Mouse (Mus musculus) midbrain, embryonic 14.5 days (tissue): ENCODE results near the gene Apex2. TPM values are rescaled to one million over a fixed set of nuclear protein-coding genes. Genes with fewer than 3 reads are reported as not detected.

Experiments used
- ATAC-seq: fragments of 200-750 bp; cut with Nextera tagmentation; 2 replicates; pipeline ENCODE4 v1.8.0; 2017; ENCODE audit warnings: moderate number of reproducible peaks, moderate library complexity; ENCODE audit not compliant: low FRiP score, low TSS enrichment
- DNase-seq: peaks from one replicate; pipeline ENCODE4 v3.0.0-alpha.2; 2015
- H3K27ac ChIP-seq: fragments of 300-500 bp; sonication (generic); replicated peaks from 2 replicates; pipeline ENCODE4 v1.5.1; 2014; ENCODE audit warnings: mild to moderate bottlenecking, low read depth, low read length, moderate library complexity
- H3K27me3 ChIP-seq: fragments of 300-500 bp; sonication (generic); 2 replicates; pipeline ENCODE4 v1.6.1; 2014; ENCODE audit warnings: low read length, control low read depth, mixed read lengths; ENCODE audit not compliant: control insufficient read depth, insufficient read depth
- H3K36me3 ChIP-seq: fragments of 300-500 bp; sonication (generic); 2 replicates; pipeline ENCODE4 v1.6.1; 2014; ENCODE audit warnings: low read length, control low read depth; ENCODE audit not compliant: control insufficient read depth, insufficient read depth
- H3K4me1 ChIP-seq: fragments of 300-500 bp; sonication (generic); 2 replicates; pipeline ENCODE4 v1.6.1; 2014; ENCODE audit warnings: mild to moderate bottlenecking, antibody characterized with exemption, low read length, control low read depth; ENCODE audit not compliant: control insufficient read depth, insufficient read depth
- H3K4me2 ChIP-seq: fragments of 300-500 bp; sonication (generic); 2 replicates; pipeline ENCODE4 v1.6.1; 2014; ENCODE audit warnings: mild to moderate bottlenecking, low read length, moderate library complexity
- H3K4me3 ChIP-seq: fragments of 300-500 bp; sonication (generic); replicated peaks from 2 replicates; pipeline ENCODE4 v1.5.1; 2014; ENCODE audit warnings: low read depth, low read length
- H3K9ac ChIP-seq: fragments of 300-500 bp; sonication (generic); replicated peaks from 2 replicates; pipeline ENCODE4 v1.6.1; 2014; ENCODE audit warnings: mild to moderate bottlenecking, low read length, moderate library complexity
- H3K9me3 ChIP-seq: fragments of 300-500 bp; sonication (generic); 2 replicates; pipeline ENCODE4 v1.6.1; 2016; ENCODE audit warnings: low read length, control low read depth, mixed read lengths; ENCODE audit not compliant: control insufficient read depth
- WGBS: fragments of 180-500 bp; shearing (Covaris S2); extraction: QIAGEN DNeasy Blood & Tissue Kit; methylation state at CpG from one replicate; pipeline ENCODE4 v1.1.7; 2014; 5-methylcytosine and 5-hydroxymethylcytosine counted together
- polyA plus RNA-seq: library from polyadenylated mRNA; unstranded; fragments of >200 nt; fragmentation: Nextera tagmentation; extraction: Ambion mirVana; gene quantifications from 2 replicates; pipeline ENCODE4 v1.2.1, GENCODE M21; 2014

The Apex2 gene
- polyA plus RNA-seq, 1 experiment from 2014 or later, result 18.6 TPM

- H3K9me3 ChIP-seq, result no peaks in the 10 kb centered on the region
- no peak overlapping the region for H3K27ac ChIP-seq
- H3K9ac ChIP-seq, result no peak overlapping the region
- H3K4me2 ChIP-seq, result no peak overlapping the region
- no peak overlapping the region for H3K4me3 ChIP-seq
- ATAC-seq, result no peak
- peaks cover 8% of the 10 kb centered on the region; the same call in 1 of the 2 replicates for H3K36me3 ChIP-seq
- no peaks in the 10 kb centered on the region for H3K4me1 ChIP-seq
- no peaks in the 10 kb centered on the region for H3K27me3 ChIP-seq
- DNase-seq, result no peak
Observed at GRCm38 (mm10) chrX:150581921-150582320, 7.7 kb downstream of the Apex2 start.

GRCm38 (mm10) chrX:150564644-150565357, 24.9 kb downstream of the Apex2 start:
- no peaks in the 10 kb centered on the region for H3K4me1 ChIP-seq
- no peak overlapping the region for H3K9ac ChIP-seq
- WGBS, result 90% methylated on average over 12 of the region's 12 CpGs
- no peaks in the 10 kb centered on the region for H3K27me3 ChIP-seq
- ATAC-seq, result no peak
- no peak overlapping the region for H3K4me3 ChIP-seq
- 0 out of 2 replicates have a peak, but pooled peaks cover 2% of the 10 kb centered on the region for H3K36me3 ChIP-seq
- DNase-seq, result no peak
- no peaks in the 10 kb centered on the region for H3K9me3 ChIP-seq
- no peak overlapping the region for H3K4me2 ChIP-seq
- H3K27ac ChIP-seq, result no peak overlapping the region

- no peak overlapping the region for H3K27ac ChIP-seq
- no peaks in the 10 kb centered on the region for H3K4me1 ChIP-seq
- no peaks in the 10 kb centered on the region for H3K9me3 ChIP-seq
- H3K27me3 ChIP-seq, result no peaks in the 10 kb centered on the region
- peaks cover 3% of the 10 kb centered on the region; the same call in 1 of the 2 replicates for H3K36me3 ChIP-seq
- 87% methylated on average over 3 of the region's 3 CpGs for WGBS
- ATAC-seq (no peak), DNase-seq (no peak)
- H3K4me2 ChIP-seq, result no peak overlapping the region
- H3K9ac ChIP-seq, result no peak overlapping the region
- H3K4me3 ChIP-seq, result no peak overlapping the region
Observed at GRCm38 (mm10) chrX:150554032-150554431, 35.6 kb downstream of the Apex2 start.

DNA sequence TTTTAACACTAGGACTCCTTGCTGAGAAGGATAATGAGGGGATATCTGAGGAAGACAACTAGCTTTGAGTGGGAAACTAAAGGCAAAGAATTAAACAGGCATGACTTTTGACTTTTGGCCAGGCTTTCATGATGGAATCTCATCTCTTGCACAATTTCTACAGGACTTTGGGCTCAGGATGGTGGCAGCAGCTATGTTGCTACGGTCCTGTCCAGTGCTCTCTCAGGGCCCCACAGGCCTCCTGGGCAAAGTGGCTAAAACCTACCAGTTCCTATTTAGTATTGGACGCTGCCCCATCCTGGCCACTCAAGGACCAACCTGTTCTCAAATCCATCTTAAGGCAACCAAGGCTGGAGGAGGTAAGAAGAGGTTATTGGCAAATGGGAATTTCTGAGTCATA, 37.7 kb downstream of the Apex2 start:
- WGBS, result 84% methylated on average over 2 of the region's 2 CpGs
- no peak overlapping the region for H3K27ac ChIP-seq
- H3K4me1 ChIP-seq, result no peaks in the 10 kb centered on the region

DNA sequence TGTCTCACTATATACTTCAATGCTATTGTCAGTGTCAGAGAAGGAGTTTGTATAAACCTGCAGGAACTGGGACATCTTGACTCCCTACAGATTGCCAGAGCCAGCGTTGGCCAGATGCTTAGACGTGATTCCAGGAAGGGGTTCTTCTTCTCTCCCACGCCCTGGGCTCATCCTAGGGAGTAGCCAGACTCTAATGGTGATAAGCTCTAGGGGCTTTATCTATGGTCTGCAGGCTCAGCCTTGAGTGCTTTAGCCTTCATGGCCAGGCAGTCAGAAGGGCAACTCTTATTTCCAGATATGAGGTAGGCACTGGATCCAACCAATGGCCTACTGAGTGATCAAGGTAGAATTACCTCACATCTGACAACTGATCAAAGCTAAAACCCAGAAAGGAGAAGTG, 40.0 kb downstream of the Apex2 start:
- no peaks in the 10 kb centered on the region for H3K27me3 ChIP-seq
- no peak overlapping the region for H3K9ac ChIP-seq
- no peaks in the 10 kb centered on the region for H3K9me3 ChIP-seq
- DNase-seq (no peak), ATAC-seq (no peak)
- no peak overlapping the region for H3K27ac ChIP-seq
- H3K36me3 ChIP-seq, result peaks cover 3% of the 10 kb centered on the region; the same call in 1 of the 2 replicates
- 86% methylated on average over 3 of the region's 3 CpGs for WGBS
- no peak overlapping the region for H3K4me3 ChIP-seq
- H3K4me1 ChIP-seq, result no peaks in the 10 kb centered on the region
- H3K4me2 ChIP-seq, result no peak overlapping the region

More for the DNA sequence above, 37.7 kb downstream of the Apex2 start:
- H3K9ac ChIP-seq, result no peak overlapping the region
- ATAC-seq, result no peak
- H3K4me2 ChIP-seq, result no peak overlapping the region
- no peaks in the 10 kb centered on the region for H3K27me3 ChIP-seq
- DNase-seq, result no peak
- H3K4me3 ChIP-seq, result no peak overlapping the region
- no peaks in the 10 kb centered on the region for H3K9me3 ChIP-seq
- peaks cover 3% of the 10 kb centered on the region; the same call in 1 of the 2 replicates for H3K36me3 ChIP-seq

DNA sequence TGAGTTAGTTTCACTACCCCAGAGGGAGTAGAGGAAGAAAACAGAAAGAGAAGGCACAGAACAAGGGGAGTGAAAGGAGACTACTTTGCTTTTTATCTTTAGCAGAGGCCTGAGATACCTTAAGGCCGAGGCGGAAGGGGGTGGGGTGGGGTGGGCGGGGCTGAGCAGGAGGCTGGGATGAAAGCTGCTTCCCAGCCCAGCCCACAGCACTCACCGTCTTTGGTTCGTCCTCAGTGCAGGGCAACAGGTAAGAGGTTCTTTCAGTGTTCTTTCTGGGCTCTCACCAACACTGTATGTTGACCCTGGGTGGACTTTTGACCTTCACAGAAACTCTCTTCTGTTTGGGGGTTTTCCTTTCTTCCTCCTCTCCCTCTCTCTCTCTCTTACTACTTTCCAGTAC, 42.4 kb downstream of the Apex2 start, which contains the start of gene Alas2:
Gene Alas2 (plus strand): TSS at position 137 of the 400 bp plus-strand sequence.
- ATAC-seq, result no peak
- no peak within 1 kb of the TSS for H3K9ac ChIP-seq
- H3K27ac ChIP-seq, result no peak within 1 kb of the TSS
- 46% methylated on average over 5 of the region's 5 CpGs for WGBS
- no peaks in the 10 kb centered on the region for H3K9me3 ChIP-seq
- DNase-seq, result no peak
- H3K27me3 ChIP-seq, result no peaks in the 10 kb centered on the region
- no peak within 1 kb of the TSS for H3K4me2 ChIP-seq
- no peaks in the 10 kb centered on the region for H3K4me1 ChIP-seq
- peaks cover 3% of the 10 kb centered on the region; the same call in 1 of the 2 replicates for H3K36me3 ChIP-seq
- no peak within 1 kb of the TSS for H3K4me3 ChIP-seq

GRCm38 (mm10) chrX:150541684-150542083, 48.0 kb downstream of the Apex2 start:
- DNase-seq (no peak), ATAC-seq (no peak)
- Histone ChIP-seq H3K36me3 (no peaks in the 10 kb centered on the region), H3K4me3 (no peak overlapping the region), H3K9ac (no peak overlapping the region), H3K27me3 (no peaks in the 10 kb centered on the region), H3K4me2 (no peak overlapping the region), H3K4me1 (no peaks in the 10 kb centered on the region), H3K9me3 (no peaks in the 10 kb centered on the region), H3K27ac (no peak overlapping the region)

DNA sequence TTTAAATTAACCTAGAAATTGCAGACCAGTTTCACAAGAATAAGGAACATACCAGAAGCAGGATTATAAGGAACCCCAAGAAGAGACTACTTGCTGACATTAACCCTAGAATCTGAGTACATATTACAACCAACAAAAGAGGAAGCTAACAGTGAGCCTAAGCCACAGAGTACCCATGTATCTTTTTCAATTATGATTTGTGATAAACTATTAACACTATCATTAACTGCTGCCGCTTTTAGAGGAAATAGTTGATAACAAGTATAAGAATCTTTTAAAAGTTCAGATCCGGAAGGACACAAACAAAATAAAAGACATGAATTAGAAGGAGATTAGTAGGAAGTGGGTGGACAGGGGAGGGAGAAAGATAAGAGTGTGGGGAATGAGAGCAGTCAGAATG, 49.6 kb downstream of the Apex2 start:
- no peak overlapping the region for H3K4me2 ChIP-seq
- no peaks in the 10 kb centered on the region for H3K9me3 ChIP-seq
- H3K27me3 ChIP-seq, result no peaks in the 10 kb centered on the region
- no peak overlapping the region for H3K27ac ChIP-seq
- H3K9ac ChIP-seq, result no peak overlapping the region
- DNase-seq (no peak), ATAC-seq (no peak)
- H3K4me1 ChIP-seq, result no peaks in the 10 kb centered on the region
- H3K4me3 ChIP-seq, result no peak overlapping the region
- H3K36me3 ChIP-seq, result no peaks in the 10 kb centered on the region
- WGBS, result 92% methylated on average over 2 of the region's 2 CpGs

GRCm38 (mm10) chrX:150516477-150516876, 73.2 kb downstream of the Apex2 start:
- DNase-seq, result no peak
- H3K9ac ChIP-seq, result no peak overlapping the region
- no peak overlapping the region for H3K27ac ChIP-seq
- H3K4me3 ChIP-seq, result no peak overlapping the region
- WGBS, result 91% methylated on average over 1 of the region's 1 CpGs
- H3K36me3 ChIP-seq, result no peaks in the 10 kb centered on the region
- H3K9me3 ChIP-seq, result no peaks in the 10 kb centered on the region
- H3K4me1 ChIP-seq, result no peaks in the 10 kb centered on the region
- no peak overlapping the region for H3K4me2 ChIP-seq
- H3K27me3 ChIP-seq, result no peaks in the 10 kb centered on the region
- no peak for ATAC-seq
